In genomic region chr7:74375174-74375957, GRCm38 (mm10) we compare ENCODE assay signal across 19 mouse cellular contexts.
DNase-seq lines count a peak whose midpoint lies in the region; ATAC-seq and TF ChIP-seq lines count a peak whose summit lies in the region.
"Had no signal": no experiment of that assay in that cellular context is flagged by ENCODE, and none has a peak within 500 bp of the region (broad histone marks: within the 10 kb centered on the region; RNA-seq: fewer than 3 reads in every experiment).

No protein-coding gene starts in this region.

- no peaks in the 10 kb centered on the region for H3K27me3 ChIP-seq in heart, embryonic 12.5 days (replicated peaks)
- H3K27me3 ChIP-seq: forebrain, embryonic 12.5 days; lung, embryonic 15.5 days; midbrain, embryonic 15.5 days; neural tube, embryonic 15.5 days had no signal

- no peaks in the 10 kb centered on the region for H3K36me3 ChIP-seq in heart, embryonic 12.5 days
- H3K36me3 ChIP-seq: forebrain, embryonic 12.5 days; lung, embryonic 15.5 days; midbrain, embryonic 15.5 days; neural tube, embryonic 15.5 days had no signal

- no peak overlapping the region for H3K4me2 ChIP-seq in heart, embryonic 12.5 days
- H3K4me2 ChIP-seq: forebrain, embryonic 12.5 days; hindbrain, embryonic 14.5 days; lung, embryonic 15.5 days; midbrain, embryonic 15.5 days; neural tube, embryonic 15.5 days had no signal

- intact Hi-C loops in left cerebral cortex, adult 2 months (cut with DNase I) = loop anchor here (5.0 kb wide), 1 partner anchor 502 kb away; no protein-coding TSS in a partner anchor

- DNase-seq in gastrocnemius, adult 18-20 months (ENCODE audit: low spot score) = peak; percentile 71
- no peak for DNase-seq in gastrocnemius, postnatal 10 days
- peak; percentile 41 to 52 for DNase-seq in heart, adult 9 months (ENCODE audit: low spot score in 2 of 2)
- peak; percentile 12 for DNase-seq in urinary bladder, postnatal 14 days (ENCODE audit: low spot score)
- DNase-seq in urinary bladder, adult 2 months (ENCODE audit: low spot score) = no peak
- no peak for DNase-seq in left cerebral cortex, adult 2 months (ENCODE audit: extremely low spot score in 1 of 2, low spot score in 2 of 2)
- no peak for DNase-seq in testis, postnatal 10 days (ENCODE audit: low spot score)
- DNase-seq: adrenal gland, adult 8-10 months; cerebellum, adult 8-10 months; layer of hippocampus, postnatal 36 days; right cerebral cortex, postnatal 14 days; thymus, postnatal 14 days had no signal

- no peaks in the 10 kb centered on the region for H3K9me3 ChIP-seq in heart, embryonic 12.5 days (replicated peaks)
- H3K9me3 ChIP-seq: forebrain, embryonic 12.5 days; lung, embryonic 15.5 days; midbrain, embryonic 15.5 days; neural tube, embryonic 15.5 days had no signal

- no peak for ATAC-seq in heart, embryonic 12.5 days (ENCODE audit: insufficient number of reproducible peaks, low FRiP score)
- ATAC-seq: midbrain, embryonic 15.5 days had no signal

- no peak overlapping the region for H3K9ac ChIP-seq in heart, embryonic 12.5 days
- H3K9ac ChIP-seq: forebrain, embryonic 12.5 days; hindbrain, embryonic 14.5 days; liver, embryonic 14.5 days; lung, embryonic 15.5 days; midbrain, embryonic 15.5 days; neural tube, embryonic 15.5 days had no signal

- TF ChIP-seq CTCF in left cerebral cortex, adult 2 months (IDR thresholded peaks at IDR 0.05) = no peak

- H3K27ac ChIP-seq in heart, embryonic 12.5 days (ENCODE audit: poor library complexity, severe bottlenecking) = no peak overlapping the region
- H3K27ac ChIP-seq in left cerebral cortex, adult 2 months = no peak overlapping the region
- H3K27ac ChIP-seq: forebrain, embryonic 12.5 days; hindbrain, embryonic 14.5 days; liver, embryonic 14.5 days; lung, embryonic 15.5 days; midbrain, embryonic 15.5 days; neural tube, embryonic 15.5 days had no signal

- H3K4me1 ChIP-seq in heart, embryonic 12.5 days (replicated peaks) = peaks cover 26% of the 10 kb centered on the region
- H3K4me1 ChIP-seq: forebrain, embryonic 12.5 days; lung, embryonic 15.5 days had no signal

- 79% methylated on average over 14 of the region's 14 CpGs for WGBS in heart, embryonic 12.5 days

- H3K4me3 ChIP-seq in heart, embryonic 12.5 days = no peak overlapping the region
- no peak overlapping the region for H3K4me3 ChIP-seq in left cerebral cortex, adult 2 months
- H3K4me3 ChIP-seq: forebrain, embryonic 12.5 days; lung, embryonic 15.5 days; midbrain, embryonic 15.5 days; neural tube, embryonic 15.5 days had no signal

Comparison
In these comparisons a context has a peak if more than half of its experiments do, and no peak if none do; other contexts are left out.
1. DNase-seq: peak in gastrocnemius, adult 18-20 months (single experiment), heart, adult 9 months (2 of 2) and urinary bladder, postnatal 14 days (single experiment); none in gastrocnemius, postnatal 10 days (single experiment), urinary bladder, adult 2 months (single experiment), left cerebral cortex, adult 2 months (0 of 2) and testis, postnatal 10 days (single experiment).